9 mouse cellular contexts compared by ENCODE assay signal in the genomic region with DNA sequence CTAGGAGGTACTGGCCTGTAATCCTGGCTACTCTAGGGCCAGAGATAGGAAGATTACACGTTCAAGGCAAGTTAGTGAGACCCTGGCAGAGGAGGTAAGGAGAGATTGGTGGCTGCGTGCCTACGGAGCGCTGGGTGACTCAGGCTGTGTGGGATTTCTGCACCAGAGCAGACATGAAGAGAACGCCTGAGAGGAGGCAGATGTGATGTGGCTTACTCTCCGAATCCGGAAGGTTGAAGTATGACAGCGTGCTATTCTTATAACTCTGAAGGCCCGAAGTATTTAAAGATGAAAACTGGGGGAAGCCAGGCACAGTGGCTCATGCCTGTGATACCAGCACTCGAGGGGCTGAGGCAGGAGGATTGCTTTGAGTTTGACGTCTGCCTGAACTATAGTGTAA. TPM values are rescaled to one million over a fixed set of nuclear protein-coding genes. Genes with fewer than 3 reads are reported as not detected.
DNase-seq lines count a peak whose midpoint lies in the region; ATAC-seq lines count a peak whose summit lies in the region.
"Had no signal": no experiment of that assay in that cellular context is flagged by ENCODE, and none has a peak within 500 bp of the region (broad histone marks: within the 10 kb centered on the region; RNA-seq: fewer than 3 reads in every experiment).

No protein-coding gene starts in this region.

- H3K4me3 ChIP-seq in kidney, embryonic 14.5 days (ENCODE audit: low read length), result no peak overlapping the region

- H3K4me1 ChIP-seq in kidney, embryonic 14.5 days (ENCODE audit: control insufficient read depth, insufficient read depth, low read length), result peaks cover 42% of the 10 kb centered on the region

- 62% methylated on average over 11 of the region's 11 CpGs for WGBS in kidney, embryonic 14.5 days

- no peak for ATAC-seq in kidney, embryonic 14.5 days (ENCODE audit: low FRiP score, low TSS enrichment)

- no peaks in the 10 kb centered on the region for H3K27me3 ChIP-seq in kidney, embryonic 14.5 days (ENCODE audit: control insufficient read depth, insufficient read depth, low read length)

- no peak overlapping the region for H3K4me2 ChIP-seq in kidney, embryonic 14.5 days (replicated peaks; ENCODE audit: low read depth, low read length)

- DNase-seq in kidney, adult 11 months, result no peak
- peak; percentile 79 to 84 for DNase-seq in right cerebral cortex, adult 2 months (ENCODE audit: low spot score in 2 of 2)
- DNase-seq in right cerebral cortex, postnatal 4 days, result no peak
- peak; percentile 69 to 84 for DNase-seq in frontal cortex, postnatal 36 days (ENCODE audit: low spot score in 2 of 2)
- DNase-seq in telencephalon, adult 2 months (ENCODE audit: low read depth, low spot score), result peak; percentile 94
- no peak for DNase-seq in spleen, postnatal 10 days (ENCODE audit: low spot score in 2 of 2)
- DNase-seq: adrenal gland, adult 8-10 months; cerebellum, adult 11-12 months had no signal

- peak overlapping the region; percentile 65; the same call in 1 of the 2 replicates for H3K27ac ChIP-seq in kidney, embryonic 14.5 days (ENCODE audit: low read depth, low read length)

- H3K9me3 ChIP-seq in kidney, embryonic 14.5 days (ENCODE audit: control insufficient read depth, low read length), result no peaks in the 10 kb centered on the region

- peaks cover 27% of the 10 kb centered on the region for H3K36me3 ChIP-seq in kidney, embryonic 14.5 days (ENCODE audit: control insufficient read depth, insufficient read depth, low read length)

- H3K9ac ChIP-seq in kidney, embryonic 14.5 days (ENCODE audit: low read depth, low read length), result no peak overlapping the region

RNA-seq across cellular contexts. Expression of a gene that starts 15.2 kb away (rescaled TPM):
- polyA plus RNA-seq in kidney, embryonic 14.5 days (2014; fragmentation: Nextera tagmentation; extraction: Ambion mirVana), result 0.57 and 1.9 TPM in 2 replicates

RNA-seq across cellular contexts. Expression of a gene that starts 28.2 kb away (rescaled TPM):
- polyA plus RNA-seq in kidney, embryonic 14.5 days (2014; fragmentation: Nextera tagmentation; extraction: Ambion mirVana), result 10.4 and 16.1 TPM in 2 replicates

RNA-seq across cellular contexts. Expression of a gene that starts 51.6 kb away (rescaled TPM):
- 36.1 and 36.3 TPM in 2 replicates for polyA plus RNA-seq in kidney, embryonic 14.5 days (2014; fragmentation: Nextera tagmentation; extraction: Ambion mirVana)

RNA-seq across cellular contexts. Expression of a gene that starts 58.1 kb away (rescaled TPM):
- not detected in 2 replicates for polyA plus RNA-seq in kidney, embryonic 14.5 days (2014; fragmentation: Nextera tagmentation; extraction: Ambion mirVana)

Comparison
In these comparisons a context has a peak if more than half of its experiments do, and no peak if none do; other contexts are left out.
1. DNase-seq: peak in right cerebral cortex, adult 2 months (2 of 2), frontal cortex, postnatal 36 days (2 of 2) and telencephalon, adult 2 months (single experiment); none in kidney, adult 11 months (single experiment), right cerebral cortex, postnatal 4 days (single experiment) and spleen, postnatal 10 days (0 of 2).